Mouse (Mus musculus): ENCODE data around the gene Tmem50a. TPM values are rescaled to one million over a fixed set of nuclear protein-coding genes. Genes with fewer than 3 reads are reported as not detected.

Gene Tmem50a
- polyA plus RNA-seq (2012; ENCODE audit: insufficient read depth, insufficient read length, missing spikeins), result 110 and 115 TPM in 2 replicates

- H3K4me3 ChIP-seq (ENCODE audit: insufficient read depth, low read depth, low read length), result peak within 1 kb of the TSS; percentile 93
- H3K27ac ChIP-seq (replicated peaks; ENCODE audit: low read depth, low read length), result peak within 1 kb of the TSS; percentile 77
- no peaks in the 10 kb centered on the region; the same call in none of the 2 replicates for H3K4me1 ChIP-seq (ENCODE audit: control insufficient read depth, insufficient read depth, insufficient read length, low read length)
Observed at GRCm38 (mm10) chr4:134914864-134915209, at the start of gene Tmem50a. Gene Tmem50a, minus strand, starts transcription at chr4:134915024.

GRCm38 (mm10) chr4:134963021-134963776 is 48.4 kb upstream of the Tmem50a start:
- H3K4me3 ChIP-seq (ENCODE audit: insufficient read depth, low read depth, low read length), result no peak overlapping the region
- no peak overlapping the region for H3K27ac ChIP-seq (replicated peaks; ENCODE audit: low read depth, low read length)
- no peaks in the 10 kb centered on the region; the same call in 1 of the 2 replicates for H3K4me1 ChIP-seq (ENCODE audit: control insufficient read depth, insufficient read depth, insufficient read length, low read length)

GRCm38 (mm10) chr4:134956328-134956727 is 41.5 kb upstream of the Tmem50a start:
- H3K4me3 ChIP-seq (ENCODE audit: insufficient read depth, low read depth, low read length), result no peak overlapping the region
- H3K4me1 ChIP-seq (ENCODE audit: control insufficient read depth, insufficient read depth, insufficient read length, low read length), result no peaks in the 10 kb centered on the region
- no peak overlapping the region for H3K27ac ChIP-seq (replicated peaks; ENCODE audit: low read depth, low read length)

GRCm38 (mm10) chr4:134955845-134956244 is 41.0 kb upstream of the Tmem50a start:
- no peak overlapping the region for H3K27ac ChIP-seq (replicated peaks; ENCODE audit: low read depth, low read length)
- no peak overlapping the region for H3K4me3 ChIP-seq (ENCODE audit: insufficient read depth, low read depth, low read length)
- H3K4me1 ChIP-seq (ENCODE audit: control insufficient read depth, insufficient read depth, insufficient read length, low read length), result no peaks in the 10 kb centered on the region

GRCm38 (mm10) chr4:134955196-134955595 is 40.4 kb upstream of the Tmem50a start:
- Histone ChIP-seq H3K27ac (replicated peaks; ENCODE audit: low read depth, low read length) (no peak overlapping the region), H3K4me1 (ENCODE audit: control insufficient read depth, insufficient read depth, insufficient read length, low read length) (no peaks in the 10 kb centered on the region; the same call in 1 of the 2 replicates), H3K4me3 (ENCODE audit: insufficient read depth, low read depth, low read length) (no peak overlapping the region)

- H3K27ac ChIP-seq (replicated peaks; ENCODE audit: low read depth, low read length), result no peak overlapping the region
- H3K4me1 ChIP-seq (ENCODE audit: control insufficient read depth, insufficient read depth, insufficient read length, low read length), result no peaks in the 10 kb centered on the region; the same call in 1 of the 2 replicates
- H3K4me3 ChIP-seq (ENCODE audit: insufficient read depth, low read depth, low read length), result no peak overlapping the region
Observed at GRCm38 (mm10) chr4:134954461-134954860, 39.6 kb upstream of the Tmem50a start.

- Histone ChIP-seq H3K4me1 (ENCODE audit: control insufficient read depth, insufficient read depth, insufficient read length, low read length) (no peaks in the 10 kb centered on the region; the same call in 1 of the 2 replicates), H3K27ac (replicated peaks; ENCODE audit: low read depth, low read length) (no peak overlapping the region), H3K4me3 (ENCODE audit: insufficient read depth, low read depth, low read length) (no peak overlapping the region)
Observed at GRCm38 (mm10) chr4:134950518-134951091, 35.8 kb upstream of the Tmem50a start.

GRCm38 (mm10) chr4:134946024-134946744 is 31.4 kb upstream of the Tmem50a start:
- Histone ChIP-seq H3K27ac (replicated peaks; ENCODE audit: low read depth, low read length) (no peak overlapping the region), H3K4me1 (ENCODE audit: control insufficient read depth, insufficient read depth, insufficient read length, low read length) (no peaks in the 10 kb centered on the region; the same call in 1 of the 2 replicates), H3K4me3 (ENCODE audit: insufficient read depth, low read depth, low read length) (peak overlapping the region; percentile 19; the same call in 1 of the 2 replicates)

GRCm38 (mm10) chr4:134943758-134944538 is 29.1 kb upstream of the Tmem50a start:
- Histone ChIP-seq H3K27ac (replicated peaks; ENCODE audit: low read depth, low read length) (no peak overlapping the region), H3K4me1 (ENCODE audit: control insufficient read depth, insufficient read depth, insufficient read length, low read length) (no peaks in the 10 kb centered on the region), H3K4me3 (ENCODE audit: insufficient read depth, low read depth, low read length) (no peak overlapping the region)

- no peak overlapping the region for H3K27ac ChIP-seq (replicated peaks; ENCODE audit: low read depth, low read length)
- no peaks in the 10 kb centered on the region for H3K4me1 ChIP-seq (ENCODE audit: control insufficient read depth, insufficient read depth, insufficient read length, low read length)
- no peak overlapping the region for H3K4me3 ChIP-seq (ENCODE audit: insufficient read depth, low read depth, low read length)
Observed at GRCm38 (mm10) chr4:134939900-134940299, 25.1 kb upstream of the Tmem50a start.

GRCm38 (mm10) chr4:134937240-134938176 is 22.7 kb upstream of the Tmem50a start:
- Histone ChIP-seq H3K4me1 (ENCODE audit: control insufficient read depth, insufficient read depth, insufficient read length, low read length) (no peaks in the 10 kb centered on the region), H3K27ac (replicated peaks; ENCODE audit: low read depth, low read length) (no peak overlapping the region), H3K4me3 (ENCODE audit: insufficient read depth, low read depth, low read length) (no peak overlapping the region)

- H3K4me1 ChIP-seq (ENCODE audit: control insufficient read depth, insufficient read depth, insufficient read length, low read length), result 0 out of 2 replicates have a peak, but pooled peaks cover 2% of the 10 kb centered on the region
- H3K27ac ChIP-seq (replicated peaks; ENCODE audit: low read depth, low read length), result peak within 1 kb of the TSS; percentile 65
- H3K4me3 ChIP-seq (ENCODE audit: insufficient read depth, low read depth, low read length), result peak within 1 kb of the TSS; percentile 84
Observed at GRCm38 (mm10) chr4:134930684-134931481, 16.1 kb upstream of the Tmem50a start, which contains the start of gene Syf2. Gene Syf2, plus strand, starts transcription at chr4:134930898.

- Histone ChIP-seq H3K4me1 (ENCODE audit: control insufficient read depth, insufficient read depth, insufficient read length, low read length) (0 out of 2 replicates have a peak, but pooled peaks cover 2% of the 10 kb centered on the region), H3K4me3 (ENCODE audit: insufficient read depth, low read depth, low read length) (peak overlapping the region; percentile 54)
Observed at GRCm38 (mm10) chr4:134930190-134930589, 15.4 kb upstream of the Tmem50a start.

More at GRCm38 (mm10) chr4:134930190-134930589, 15.4 kb upstream of the Tmem50a start:
- H3K27ac ChIP-seq (replicated peaks; ENCODE audit: low read depth, low read length), result peak overlapping the region; percentile 65
